Mouse (Mus musculus) limb, embryonic 11.5 days (tissue): ENCODE data around the gene Sorbs1. TPM values are rescaled to one million over a fixed set of nuclear protein-coding genes. Genes with fewer than 3 reads are reported as not detected.
A peak's percentile ranks its signal among the peaks of the same experiment; 100 is the strongest.

Experiments used
- ATAC-seq: fragments of 200-750 bp; cut with Nextera tagmentation; 2 replicates; pipeline ENCODE4 v1.8.0; 2017; ENCODE audit warnings: low read depth; ENCODE audit not compliant: insufficient number of reproducible peaks, low FRiP score, low TSS enrichment
- DNase-seq: peaks from one replicate; pipeline ENCODE4 v3.0.0-alpha.2; 2015; ENCODE audit warnings: low spot score
- H3K27ac ChIP-seq: fragments of 300-500 bp; sonication (generic); replicated peaks from 2 replicates; pipeline ENCODE4 v1.5.1; 2014; ENCODE audit warnings: low read depth, mild to moderate bottlenecking, low read length
- H3K27me3 ChIP-seq: fragments of 300-500 bp; sonication (generic); 2 replicates; pipeline ENCODE4 v1.6.1; 2014; ENCODE audit warnings: mild to moderate bottlenecking, low read length, mixed read lengths; ENCODE audit not compliant: control insufficient read depth, insufficient read depth
- H3K36me3 ChIP-seq: fragments of 300-500 bp; sonication (generic); 2 replicates; pipeline ENCODE4 v1.6.1; 2014; ENCODE audit warnings: mild to moderate bottlenecking, low read length, moderate library complexity, mixed read lengths; ENCODE audit not compliant: control insufficient read depth, insufficient read depth
- H3K4me1 ChIP-seq: fragments of 300-500 bp; sonication (generic); 2 replicates; pipeline ENCODE4 v1.6.1; 2014; ENCODE audit warnings: low read length, mixed read lengths; ENCODE audit not compliant: control insufficient read depth, insufficient read depth
- H3K4me2 ChIP-seq: fragments of 300-500 bp; sonication (generic); 2 replicates; pipeline ENCODE4 v1.6.1; 2014; ENCODE audit warnings: low read depth, mild to moderate bottlenecking, moderate library complexity; ENCODE audit not compliant: severe bottlenecking
- H3K4me3 ChIP-seq: fragments of 300-500 bp; sonication (generic); 2 replicates; pipeline ENCODE4 v1.5.1; 2014; ENCODE audit warnings: low read depth, low read length
- H3K9ac ChIP-seq: fragments of 300-500 bp; sonication (generic); 2 replicates; pipeline ENCODE4 v1.6.1; 2014; ENCODE audit warnings: mild to moderate bottlenecking, low read length
- H3K9me3 ChIP-seq: fragments of 300-500 bp; sonication (generic); 2 replicates; pipeline ENCODE4 v1.6.1; 2016; ENCODE audit warnings: low read length; ENCODE audit not compliant: control insufficient read depth
- WGBS: fragments of 180-500 bp; shearing (Covaris S2); extraction: QIAGEN DNeasy Blood & Tissue Kit; methylation state at CpG from one replicate; pipeline ENCODE4 v1.1.7; 2014; 5-methylcytosine and 5-hydroxymethylcytosine counted together
- polyA plus RNA-seq: library from polyadenylated mRNA; unstranded; fragments of >200 nt; fragmentation: Nextera tagmentation; extraction: Ambion mirVana; gene quantifications from 2 replicates; pipeline ENCODE4 v1.2.1, GENCODE M21; 2014

The Sorbs1 gene
- polyA plus RNA-seq, 1 experiment from 2014 or later, result 25.8 TPM

- H3K9me3 ChIP-seq, result no peaks in the 10 kb centered on the region
- H3K9ac ChIP-seq, result peak within 1 kb of the TSS; percentile 56
- H3K4me2 ChIP-seq, result peak within 1 kb of the TSS; percentile 96
- ATAC-seq, result peak; percentile 80
- peak; percentile 77 for DNase-seq
- no peaks in the 10 kb centered on the region for H3K4me1 ChIP-seq
- under 1% methylated on average over 48 of the region's 54 CpGs for WGBS
- H3K4me3 ChIP-seq, result peak within 1 kb of the TSS; percentile 54
- no peak within 1 kb of the TSS for H3K27ac ChIP-seq
- H3K36me3 ChIP-seq, result no peaks in the 10 kb centered on the region
- H3K27me3 ChIP-seq, result peaks cover 21% of the 10 kb centered on the region
These were observed 242.2 kb downstream of the Sorbs1 start, which contains the start of gene Pdlim1 for GRCm38 (mm10) chr19:40271308-40271892. Gene Pdlim1, minus strand, starts transcription at chr19:40271842.

- Histone ChIP-seq H3K27ac (no peak overlapping the region), H3K9ac (peak overlapping the region; percentile 56)
- 8% methylated on average over 63 of the region's 63 CpGs for WGBS
These were observed 242.9 kb downstream of the Sorbs1 start for GRCm38 (mm10) chr19:40270351-40271307.

GRCm38 (mm10) chr19:40269526-40269925, 244.1 kb downstream of the Sorbs1 start:
- no peaks in the 10 kb centered on the region for H3K4me1 ChIP-seq
- ATAC-seq, result no peak
- no peak overlapping the region for H3K9ac ChIP-seq
- H3K4me2 ChIP-seq, result no peak overlapping the region
- DNase-seq, result no peak
- peaks cover 21% of the 10 kb centered on the region for H3K27me3 ChIP-seq
- no peaks in the 10 kb centered on the region for H3K9me3 ChIP-seq
- no peak overlapping the region for H3K27ac ChIP-seq
- WGBS, result 77% methylated on average over 5 of the region's 5 CpGs
- H3K36me3 ChIP-seq, result no peaks in the 10 kb centered on the region
- no peak overlapping the region for H3K4me3 ChIP-seq

More at GRCm38 (mm10) chr19:40270351-40271307, 242.9 kb downstream of the Sorbs1 start:
- peak; percentile 53; the same call in 1 of the 2 replicates for ATAC-seq
- H3K9me3 ChIP-seq, result no peaks in the 10 kb centered on the region
- no peaks in the 10 kb centered on the region for H3K4me1 ChIP-seq
- H3K27me3 ChIP-seq, result peaks cover 21% of the 10 kb centered on the region
- no peaks in the 10 kb centered on the region for H3K36me3 ChIP-seq
- DNase-seq, result peak; percentile 51
- peak overlapping the region; percentile 54 for H3K4me3 ChIP-seq
- H3K4me2 ChIP-seq, result peak overlapping the region; percentile 96

GRCm38 (mm10) chr19:40268493-40268892, 245.1 kb downstream of the Sorbs1 start:
- 84% methylated on average over 3 of the region's 3 CpGs for WGBS
- no peak for DNase-seq
- Histone ChIP-seq H3K4me3 (no peak overlapping the region), H3K27ac (no peak overlapping the region), H3K27me3 (peaks cover 21% of the 10 kb centered on the region), H3K4me2 (no peak overlapping the region), H3K9me3 (no peaks in the 10 kb centered on the region), H3K9ac (no peak overlapping the region), H3K4me1 (no peaks in the 10 kb centered on the region), H3K36me3 (no peaks in the 10 kb centered on the region)
- no peak for ATAC-seq

- no peak for DNase-seq
- WGBS, result 93% methylated on average over 1 of the region's 1 CpGs
- Histone ChIP-seq H3K4me1 (no peaks in the 10 kb centered on the region), H3K27ac (no peak overlapping the region), H3K27me3 (peaks cover 21% of the 10 kb centered on the region), H3K36me3 (no peaks in the 10 kb centered on the region), H3K4me2 (no peak overlapping the region), H3K9me3 (no peaks in the 10 kb centered on the region), H3K4me3 (no peak overlapping the region), H3K9ac (no peak overlapping the region)
- no peak for ATAC-seq
These were observed 246.2 kb downstream of the Sorbs1 start for GRCm38 (mm10) chr19:40267380-40267779.

- no peaks in the 10 kb centered on the region for H3K4me1 ChIP-seq
- H3K9me3 ChIP-seq, result no peaks in the 10 kb centered on the region
- no peak for DNase-seq
- H3K9ac ChIP-seq, result no peak overlapping the region
- H3K36me3 ChIP-seq, result no peaks in the 10 kb centered on the region
- H3K27ac ChIP-seq, result no peak overlapping the region
- WGBS, result 85% methylated on average over 1 of the region's 1 CpGs
- no peak overlapping the region for H3K4me3 ChIP-seq
- no peak for ATAC-seq
- no peak overlapping the region for H3K4me2 ChIP-seq
- H3K27me3 ChIP-seq, result no peaks in the 10 kb centered on the region
These were observed 254.1 kb downstream of the Sorbs1 start for GRCm38 (mm10) chr19:40259485-40259884.

GRCm38 (mm10) chr19:40257396-40257795, 256.2 kb downstream of the Sorbs1 start:
- Histone ChIP-seq H3K4me3 (no peak overlapping the region), H3K36me3 (no peaks in the 10 kb centered on the region), H3K27ac (no peak overlapping the region), H3K9ac (no peak overlapping the region), H3K4me1 (no peaks in the 10 kb centered on the region), H3K27me3 (no peaks in the 10 kb centered on the region), H3K4me2 (no peak overlapping the region), H3K9me3 (no peaks in the 10 kb centered on the region)
- no peak for ATAC-seq
- WGBS, result 72% methylated on average over 4 of the region's 4 CpGs
- DNase-seq, result no peak

- ATAC-seq, result no peak
- Histone ChIP-seq H3K9ac (no peak overlapping the region), H3K36me3 (no peaks in the 10 kb centered on the region), H3K4me1 (no peaks in the 10 kb centered on the region), H3K4me3 (no peak overlapping the region), H3K27ac (no peak overlapping the region), H3K4me2 (no peak overlapping the region), H3K27me3 (no peaks in the 10 kb centered on the region), H3K9me3 (no peaks in the 10 kb centered on the region)
- WGBS, result 68% methylated on average over 2 of the region's 2 CpGs
- no peak for DNase-seq
These were observed 257.1 kb downstream of the Sorbs1 start for GRCm38 (mm10) chr19:40256376-40257050.
